Mouse (Mus musculus) heart, postnatal 0 days (tissue): ENCODE data around the gene Aldh1l1.

Experiments used
- CTCF ChIP-seq: IDR thresholded peaks from 2 replicates; pipeline ENCODE4 v1.5.1; 2016; ENCODE audit warnings: antibody characterized with exemption, control low read depth, low read depth
- EP300 ChIP-seq: IDR thresholded peaks from 2 replicates; pipeline ENCODE4 v1.6.1; 2016; ENCODE audit warnings: antibody characterized with exemption, low read depth

GRCm38 (mm10) chr6:90450697-90451096, 35.5 kb upstream of the Aldh1l1 start:
- TF ChIP-seq CTCF (no peak), EP300 (no peak; the same call in 1 of the 2 replicates)
